Mouse (Mus musculus): ENCODE measurements around the gene Gm21319. TPM values are rescaled to one million over a fixed set of nuclear protein-coding genes. Genes with fewer than 3 reads are reported as not detected.

Gm21319 gene
- polyA plus RNA-seq (2012; rRNA removed; ENCODE audit: low replicate concordance) = not detected in 2 replicates

GRCm38 (mm10) chr12:87775655-87776054 is at the start of gene Gm21319:
Gene Gm21319 (minus strand): TSS chr12:87775755.

GRCm38 (mm10) chr12:87816277-87816676 is 40.7 kb upstream of the Gm21319 start, which contains the start of gene BB287469:
Gene BB287469 (plus strand): TSS chr12:87816577.

GRCm38 (mm10) chr12:87795212-87795611 is 19.7 kb upstream of the Gm21319 start, which contains the start of gene Gm21936:
Gene Gm21936 (plus strand): TSS chr12:87795512.

Other genes starting within 250 kb of the Gm21319 start
- 0.12 TPM in 1 of 2 replicates, not detected in the other for gene Oog1, start 173.1 kb downstream of the Gm21319 start, polyA plus RNA-seq (2012; rRNA removed; ENCODE audit: low replicate concordance)
- not detected in 2 replicates for gene Gm4027, start 156.9 kb downstream of the Gm21319 start, polyA plus RNA-seq (2012; rRNA removed; ENCODE audit: low replicate concordance)
- gene Gm16381, start 131.1 kb downstream of the Gm21319 start, polyA plus RNA-seq (2012; rRNA removed; ENCODE audit: low replicate concordance) = not detected in 2 replicates
- gene Gm21936, start 19.8 kb upstream of the Gm21319 start, polyA plus RNA-seq (2012; rRNA removed; ENCODE audit: low replicate concordance) = not detected in 2 replicates
- not detected in 2 replicates for gene BB287469, start 40.8 kb upstream of the Gm21319 start, polyA plus RNA-seq (2012; rRNA removed; ENCODE audit: low replicate concordance)
- not detected in 2 replicates for gene Gm2001, start 66.6 kb upstream of the Gm21319 start, polyA plus RNA-seq (2012; rRNA removed; ENCODE audit: low replicate concordance)
- gene Gm2016, start 98.3 kb upstream of the Gm21319 start, polyA plus RNA-seq (2012; rRNA removed; ENCODE audit: low replicate concordance) = not detected in 2 replicates
- gene Gm2022, start 119.6 kb upstream of the Gm21319 start, polyA plus RNA-seq (2012; rRNA removed; ENCODE audit: low replicate concordance) = not detected in 2 replicates
- not detected in 2 replicates for gene Gm2035, start 144.1 kb upstream of the Gm21319 start, polyA plus RNA-seq (2012; rRNA removed; ENCODE audit: low replicate concordance)
- gene Gm2042, start 178.3 kb upstream of the Gm21319 start, polyA plus RNA-seq (2012; rRNA removed; ENCODE audit: low replicate concordance) = not detected in 2 replicates
- gene Gm2075, start 236.1 kb upstream of the Gm21319 start, polyA plus RNA-seq (2012; rRNA removed; ENCODE audit: low replicate concordance) = not detected in 2 replicates
- gene Gm6803, start 243.0 kb upstream of the Gm21319 start, polyA plus RNA-seq (2012; rRNA removed; ENCODE audit: low replicate concordance) = not detected in 2 replicates

All from subcutaneous adipose tissue, adult 2 months (tissue).